Mouse (Mus musculus): ENCODE measurements around the gene Il34. TPM values are rescaled to one million over a fixed set of nuclear protein-coding genes. Genes with fewer than 3 reads are reported as not detected.

Il34 gene
- polyA plus RNA-seq, 1 experiment, result 2.0 TPM

DNA sequence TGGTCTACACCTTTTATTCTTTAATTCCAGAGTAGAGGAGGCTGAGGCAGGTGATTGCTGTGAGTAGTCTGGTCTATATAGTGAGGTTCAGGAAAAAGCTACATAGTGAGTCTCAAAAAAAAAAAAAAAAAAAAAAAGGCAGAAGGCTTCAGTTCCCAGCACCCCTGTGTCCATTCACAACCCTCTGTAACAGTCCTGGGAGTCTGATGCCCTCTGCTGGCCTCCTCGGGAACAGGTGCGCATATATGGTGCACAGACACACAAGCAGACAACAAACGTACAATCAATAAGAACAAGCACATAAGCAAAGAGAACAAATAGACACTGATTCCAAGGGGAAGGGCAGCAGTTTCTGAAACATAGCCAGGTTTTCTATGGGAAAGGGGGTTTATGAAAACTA is 29.4 kb downstream of the Il34 start:
- H3K27me3 ChIP-seq (ENCODE audit: control insufficient read depth, insufficient read depth, low read length), result no peaks in the 10 kb centered on the region
- no peaks in the 10 kb centered on the region; the same call in none of the 2 replicates for H3K4me1 ChIP-seq (ENCODE audit: control insufficient read depth, insufficient read depth, low read length)
- TF ChIP-seq CTCF (IDR thresholded peaks at IDR 0.05; ENCODE audit: control insufficient read depth, insufficient read depth, insufficient replicate concordance, low read depth, low read length) (peak; percentile 27; the same call in 1 of the 2 replicates), POLR2A (IDR thresholded peaks at IDR 0.05; ENCODE audit: control insufficient read depth, low read depth, low read length) (no peak)
- no peaks in the 10 kb centered on the region for H3K36me3 ChIP-seq (ENCODE audit: control insufficient read depth, insufficient read depth, low read length)
- no peak overlapping the region for H3K4me3 ChIP-seq (ENCODE audit: control insufficient read depth, low read depth, low read length)
- no peak overlapping the region for H3K27ac ChIP-seq (ENCODE audit: control insufficient read depth, insufficient read depth, low read depth, low read length)

- Histone ChIP-seq H3K4me1 (ENCODE audit: control insufficient read depth, insufficient read depth, low read length) (no peaks in the 10 kb centered on the region; the same call in none of the 2 replicates), H3K27ac (ENCODE audit: control insufficient read depth, insufficient read depth, low read depth, low read length) (no peak overlapping the region), H3K4me3 (ENCODE audit: control insufficient read depth, low read depth, low read length) (no peak overlapping the region), H3K27me3 (ENCODE audit: control insufficient read depth, insufficient read depth, low read length) (no peaks in the 10 kb centered on the region), H3K36me3 (ENCODE audit: control insufficient read depth, insufficient read depth, low read length) (no peaks in the 10 kb centered on the region)
- no peak for TF ChIP-seq POLR2A (IDR thresholded peaks at IDR 0.05; ENCODE audit: control insufficient read depth, low read depth, low read length)
- TF ChIP-seq CTCF (IDR thresholded peaks at IDR 0.05; ENCODE audit: control insufficient read depth, insufficient read depth, insufficient replicate concordance, low read depth, low read length), result no peak
Observed at GRCm38 (mm10) chr8:110775721-110776120, 30.0 kb downstream of the Il34 start.

DNA sequence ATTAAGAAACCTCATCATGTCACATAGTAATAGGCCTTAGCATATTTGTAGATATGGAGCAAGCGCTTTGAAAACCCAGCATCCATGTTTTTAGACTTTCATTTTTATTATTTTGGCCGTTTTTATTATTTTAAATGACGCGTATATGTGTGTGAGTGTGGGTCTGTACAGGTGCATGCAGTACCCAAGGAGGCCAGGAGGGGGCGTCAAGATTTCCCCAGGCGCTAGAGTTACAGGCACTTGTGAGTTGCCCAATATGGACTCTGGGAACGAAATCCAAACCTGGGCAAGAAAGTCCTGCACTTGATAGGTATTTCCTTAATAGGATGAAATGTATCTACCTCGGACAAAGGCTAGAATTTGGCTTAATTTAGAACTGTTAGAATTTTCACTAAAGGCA is 30.4 kb downstream of the Il34 start:
- no peaks in the 10 kb centered on the region for H3K27me3 ChIP-seq (ENCODE audit: control insufficient read depth, insufficient read depth, low read length)
- no peaks in the 10 kb centered on the region for H3K36me3 ChIP-seq (ENCODE audit: control insufficient read depth, insufficient read depth, low read length)
- no peak overlapping the region for H3K27ac ChIP-seq (ENCODE audit: control insufficient read depth, insufficient read depth, low read depth, low read length)
- TF ChIP-seq POLR2A (IDR thresholded peaks at IDR 0.05; ENCODE audit: control insufficient read depth, low read depth, low read length) (no peak), CTCF (IDR thresholded peaks at IDR 0.05; ENCODE audit: control insufficient read depth, insufficient read depth, insufficient replicate concordance, low read depth, low read length) (peak; percentile 82)
- no peaks in the 10 kb centered on the region; the same call in none of the 2 replicates for H3K4me1 ChIP-seq (ENCODE audit: control insufficient read depth, insufficient read depth, low read length)
- H3K4me3 ChIP-seq (ENCODE audit: control insufficient read depth, low read depth, low read length), result no peak overlapping the region

GRCm38 (mm10) chr8:110774725-110775124 is 31.0 kb downstream of the Il34 start:
- H3K4me1 ChIP-seq (ENCODE audit: control insufficient read depth, insufficient read depth, low read length), result no peaks in the 10 kb centered on the region; the same call in none of the 2 replicates
- no peak overlapping the region for H3K4me3 ChIP-seq (ENCODE audit: control insufficient read depth, low read depth, low read length)
- no peak overlapping the region for H3K27ac ChIP-seq (ENCODE audit: control insufficient read depth, insufficient read depth, low read depth, low read length)
- H3K36me3 ChIP-seq (ENCODE audit: control insufficient read depth, insufficient read depth, low read length), result no peaks in the 10 kb centered on the region
- TF ChIP-seq POLR2A (IDR thresholded peaks at IDR 0.05; ENCODE audit: control insufficient read depth, low read depth, low read length) (no peak), CTCF (IDR thresholded peaks at IDR 0.05; ENCODE audit: control insufficient read depth, insufficient read depth, insufficient replicate concordance, low read depth, low read length) (no peak)
- H3K27me3 ChIP-seq (ENCODE audit: control insufficient read depth, insufficient read depth, low read length), result no peaks in the 10 kb centered on the region

- Histone ChIP-seq H3K4me3 (ENCODE audit: control insufficient read depth, low read depth, low read length) (no peak overlapping the region), H3K36me3 (ENCODE audit: control insufficient read depth, insufficient read depth, low read length) (no peaks in the 10 kb centered on the region), H3K27me3 (ENCODE audit: control insufficient read depth, insufficient read depth, low read length) (no peaks in the 10 kb centered on the region), H3K27ac (ENCODE audit: control insufficient read depth, insufficient read depth, low read depth, low read length) (no peak overlapping the region), H3K4me1 (ENCODE audit: control insufficient read depth, insufficient read depth, low read length) (no peaks in the 10 kb centered on the region; the same call in none of the 2 replicates)
- TF ChIP-seq POLR2A (IDR thresholded peaks at IDR 0.05; ENCODE audit: control insufficient read depth, low read depth, low read length), result no peak
- no peak for TF ChIP-seq CTCF (IDR thresholded peaks at IDR 0.05; ENCODE audit: control insufficient read depth, insufficient read depth, insufficient replicate concordance, low read depth, low read length)
Observed at GRCm38 (mm10) chr8:110774047-110774446, 31.7 kb downstream of the Il34 start.

DNA sequence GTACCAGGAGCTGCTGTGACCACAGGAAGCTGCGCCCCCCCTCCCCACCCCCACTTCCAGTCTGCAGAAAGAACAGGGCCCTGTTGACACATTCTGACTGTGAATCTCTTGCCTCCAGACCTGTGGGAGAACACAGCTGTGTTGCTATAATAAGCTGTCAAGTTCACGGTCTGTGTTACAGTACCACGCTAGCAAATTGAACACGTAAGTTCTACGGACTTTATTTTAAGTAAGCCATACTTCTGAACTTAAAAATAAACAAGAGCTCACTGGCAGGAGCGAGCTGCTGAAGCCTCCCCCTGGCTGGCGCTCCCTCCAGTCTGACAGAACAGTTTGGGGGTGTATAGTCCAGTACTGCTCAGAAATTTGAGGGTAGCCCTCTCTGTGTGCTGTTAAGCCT is 33.3 kb downstream of the Il34 start:
- Histone ChIP-seq H3K4me3 (ENCODE audit: control insufficient read depth, low read depth, low read length) (no peak overlapping the region), H3K27ac (ENCODE audit: control insufficient read depth, insufficient read depth, low read depth, low read length) (no peak overlapping the region), H3K36me3 (ENCODE audit: control insufficient read depth, insufficient read depth, low read length) (no peaks in the 10 kb centered on the region), H3K27me3 (ENCODE audit: control insufficient read depth, insufficient read depth, low read length) (no peaks in the 10 kb centered on the region), H3K4me1 (ENCODE audit: control insufficient read depth, insufficient read depth, low read length) (no peaks in the 10 kb centered on the region; the same call in 1 of the 2 replicates)
- TF ChIP-seq POLR2A (IDR thresholded peaks at IDR 0.05; ENCODE audit: control insufficient read depth, low read depth, low read length) (no peak), CTCF (IDR thresholded peaks at IDR 0.05; ENCODE audit: control insufficient read depth, insufficient read depth, insufficient replicate concordance, low read depth, low read length) (no peak)

- Histone ChIP-seq H3K27ac (ENCODE audit: control insufficient read depth, insufficient read depth, low read depth, low read length) (no peak overlapping the region), H3K4me1 (ENCODE audit: control insufficient read depth, insufficient read depth, low read length) (no peaks in the 10 kb centered on the region), H3K36me3 (ENCODE audit: control insufficient read depth, insufficient read depth, low read length) (no peaks in the 10 kb centered on the region), H3K4me3 (ENCODE audit: control insufficient read depth, low read depth, low read length) (no peak overlapping the region), H3K27me3 (ENCODE audit: control insufficient read depth, insufficient read depth, low read length) (no peaks in the 10 kb centered on the region)
- no peak for TF ChIP-seq POLR2A (IDR thresholded peaks at IDR 0.05; ENCODE audit: control insufficient read depth, low read depth, low read length)
- no peak for TF ChIP-seq CTCF (IDR thresholded peaks at IDR 0.05; ENCODE audit: control insufficient read depth, insufficient read depth, insufficient replicate concordance, low read depth, low read length)
Observed at GRCm38 (mm10) chr8:110767261-110767660, 38.5 kb downstream of the Il34 start.

- Histone ChIP-seq H3K36me3 (ENCODE audit: control insufficient read depth, insufficient read depth, low read length) (no peaks in the 10 kb centered on the region), H3K27me3 (ENCODE audit: control insufficient read depth, insufficient read depth, low read length) (no peaks in the 10 kb centered on the region), H3K4me1 (ENCODE audit: control insufficient read depth, insufficient read depth, low read length) (no peaks in the 10 kb centered on the region), H3K27ac (ENCODE audit: control insufficient read depth, insufficient read depth, low read depth, low read length) (no peak overlapping the region), H3K4me3 (ENCODE audit: control insufficient read depth, low read depth, low read length) (no peak overlapping the region)
- TF ChIP-seq CTCF (IDR thresholded peaks at IDR 0.05; ENCODE audit: control insufficient read depth, insufficient read depth, insufficient replicate concordance, low read depth, low read length), result no peak
- TF ChIP-seq POLR2A (IDR thresholded peaks at IDR 0.05; ENCODE audit: control insufficient read depth, low read depth, low read length), result no peak
Observed at GRCm38 (mm10) chr8:110764671-110765070, 41.1 kb downstream of the Il34 start.
